Mouse (Mus musculus): Measurements from ENCODE around the gene Them7.

The Them7 gene

DNA sequence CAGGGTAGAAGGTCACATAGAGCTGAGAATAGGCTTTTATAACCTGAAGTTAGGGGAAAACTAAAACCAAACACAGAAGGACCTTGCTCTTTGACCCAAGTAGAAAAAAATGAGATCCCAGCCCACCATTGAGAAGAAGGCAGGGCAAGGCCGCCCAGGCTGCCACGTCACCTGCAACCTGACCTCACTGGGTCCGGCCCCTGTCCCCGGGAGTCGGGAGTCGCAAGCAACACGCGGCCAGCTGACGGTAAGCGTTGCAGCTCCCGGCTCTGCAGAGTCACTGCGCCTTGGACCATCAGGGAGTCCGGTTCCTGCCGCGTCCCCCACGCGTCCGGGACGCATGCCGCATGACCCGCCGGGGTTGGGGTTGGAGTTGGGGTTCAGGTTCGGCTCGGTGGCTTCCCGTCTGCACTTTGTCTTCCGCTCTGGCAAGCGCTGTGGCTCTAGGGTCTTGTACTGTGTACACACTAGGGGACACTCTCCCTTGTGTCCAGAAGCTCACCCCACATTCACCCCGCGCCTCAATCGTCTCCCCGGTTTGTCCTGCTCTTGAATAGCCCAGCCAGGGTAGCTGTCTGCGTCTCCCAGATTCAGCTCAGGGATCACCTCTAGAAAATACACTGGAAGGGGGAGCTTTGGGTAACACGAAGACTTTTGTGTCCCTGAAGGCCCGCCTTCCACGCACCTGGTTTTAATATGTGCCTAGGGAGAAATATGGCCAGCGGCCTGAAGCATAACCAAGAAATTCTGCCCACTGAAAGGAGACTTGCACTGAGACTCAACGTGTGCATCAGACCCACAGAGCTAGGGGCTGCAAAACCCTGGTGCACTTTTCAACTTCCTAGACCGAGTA lies at the start of gene Them7:
Gene Them7 (plus strand): TSS at position 187 of the 853 bp plus-strand sequence.
- peak in 1 of 2 experiments; percentile 14 for DNase-seq

- no peak for DNase-seq
Observed at GRCm38 (mm10) chr2:105178871-105179270, 45.2 kb upstream of the Them7 start.

DNA sequence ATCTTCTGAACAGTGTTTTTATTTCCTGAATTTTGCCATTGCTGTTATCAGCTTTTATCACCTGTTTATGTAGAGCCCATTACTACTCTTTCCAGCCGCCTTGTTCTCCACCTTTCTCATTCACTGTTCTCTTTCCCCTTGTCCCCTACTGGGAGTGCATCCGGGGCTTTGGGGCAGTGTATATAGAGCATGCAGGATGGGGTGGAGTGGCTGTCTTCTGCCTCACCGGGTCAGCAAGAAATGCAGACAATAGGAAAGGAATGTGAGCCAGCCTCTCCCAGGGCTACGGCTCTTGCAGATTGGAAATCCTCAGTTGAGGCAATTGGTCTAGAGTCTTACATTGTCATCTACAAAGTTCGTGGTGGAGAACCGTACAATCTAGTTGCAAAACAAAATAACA lies 41.6 kb upstream of the Them7 start:
- DNase-seq, result no peak

DNA sequence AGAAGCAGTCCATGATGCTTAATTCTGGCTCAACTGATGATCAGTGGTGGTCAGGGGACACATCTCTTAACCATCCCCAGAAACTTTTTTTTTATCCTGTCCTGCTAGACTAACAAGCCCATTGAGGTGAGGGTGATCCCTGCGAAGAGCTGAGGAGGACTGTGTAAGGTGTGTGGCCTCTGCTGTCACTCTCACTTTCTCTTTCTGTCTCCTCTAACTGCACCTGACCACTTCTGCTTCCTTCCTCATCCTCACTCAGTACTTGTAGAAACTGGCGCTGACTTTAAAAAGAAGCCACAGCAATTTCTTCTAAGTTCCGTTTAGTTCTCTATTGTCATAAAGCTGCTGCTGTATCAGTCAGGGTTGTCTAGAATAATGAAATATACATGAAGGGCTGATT lies 39.0 kb upstream of the Them7 start:
- DNase-seq, result no peak

DNA sequence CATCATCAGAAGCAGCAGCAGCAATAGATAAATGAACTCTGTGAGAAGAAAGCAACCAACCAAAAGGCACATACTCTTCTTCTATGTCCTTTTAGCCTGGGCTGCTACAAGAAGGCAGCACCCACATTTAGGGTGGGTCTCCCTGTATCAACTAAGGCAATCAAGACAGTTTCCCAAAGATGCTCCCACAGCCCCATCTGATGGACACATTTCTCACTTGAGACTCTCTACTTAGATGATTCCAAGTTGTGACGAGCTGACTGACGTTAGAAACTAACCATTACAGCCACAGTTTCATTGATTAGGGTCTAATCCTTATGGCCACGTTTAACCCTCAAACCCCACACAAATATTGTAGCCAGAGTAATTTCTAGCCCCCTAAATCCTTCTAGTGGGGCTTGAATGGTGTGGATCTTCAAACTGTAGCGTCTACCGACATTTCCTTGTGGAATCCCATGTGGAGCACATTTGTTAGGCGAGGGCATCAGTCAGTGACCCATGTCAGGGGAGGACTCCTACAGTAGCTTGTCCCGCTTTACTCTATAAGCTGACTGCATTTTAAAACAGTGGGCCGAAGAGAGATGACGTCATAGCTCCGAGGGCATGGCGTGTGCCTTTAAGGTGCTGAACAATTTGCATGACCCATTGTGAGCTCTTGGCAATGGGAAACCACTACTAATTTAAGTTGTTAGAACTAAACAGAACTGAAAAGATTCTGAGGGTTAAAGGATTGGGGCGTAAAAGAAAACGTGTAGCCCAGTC lies 38.2 kb upstream of the Them7 start:
- DNase-seq, result no peak

GRCm38 (mm10) chr2:105186591-105186990 lies 37.5 kb upstream of the Them7 start:
- DNase-seq, result no peak

- no peak for DNase-seq
Observed at GRCm38 (mm10) chr2:105188182-105188581, 35.9 kb upstream of the Them7 start.

DNA sequence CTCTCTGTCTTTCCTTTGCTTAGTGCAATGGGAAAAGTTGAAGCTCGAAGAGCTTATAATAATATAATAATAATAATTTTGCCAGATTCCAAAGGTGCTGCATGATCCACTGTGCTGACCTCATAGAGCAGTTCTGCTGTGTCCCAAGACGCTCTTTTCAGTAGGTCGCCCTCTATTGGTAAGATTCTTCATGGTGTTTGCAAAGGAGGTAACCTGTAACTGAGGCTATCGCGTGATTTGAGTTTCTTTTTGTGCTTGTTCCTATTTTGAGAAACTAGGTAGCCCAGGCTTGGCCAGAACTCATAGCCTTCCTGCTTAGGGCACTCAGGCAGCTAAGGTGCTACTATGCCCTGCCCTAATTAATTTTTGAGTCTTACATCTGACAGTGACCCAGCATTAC lies 34.8 kb upstream of the Them7 start:
- no peak for DNase-seq

- no peak for DNase-seq
Observed at GRCm38 (mm10) chr2:105200152-105200551, 24.0 kb upstream of the Them7 start.

DNA sequence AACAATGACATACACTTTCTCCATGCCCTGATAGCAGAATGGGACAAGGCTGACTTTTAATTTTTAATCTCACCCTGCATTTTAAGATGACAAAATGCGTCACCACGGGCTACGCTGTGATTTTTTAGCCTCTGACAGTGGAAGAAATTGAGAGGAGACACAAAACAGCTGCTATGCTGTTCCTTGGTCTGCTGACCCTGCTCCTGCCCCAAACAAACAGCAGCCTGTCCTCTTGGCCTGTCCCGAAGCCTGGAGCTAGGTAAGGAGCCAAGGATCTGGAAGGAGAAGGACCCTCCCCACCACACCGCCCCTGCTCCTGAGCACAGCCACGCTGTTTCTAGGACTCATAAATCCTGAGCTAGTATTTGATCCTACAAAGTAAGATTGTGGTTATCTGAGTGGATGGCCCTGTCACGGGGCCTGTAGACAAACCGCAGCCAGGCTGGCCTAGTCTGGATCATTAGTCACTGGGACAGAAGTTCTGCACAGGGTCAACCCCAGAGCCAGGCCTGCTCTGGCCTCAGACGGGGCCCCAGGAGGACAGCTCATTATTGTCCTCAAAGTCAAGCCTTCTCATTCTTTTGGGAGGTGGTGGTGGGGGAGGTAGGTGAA lies 17.5 kb upstream of the Them7 start:
- DNase-seq, result no peak

DNA sequence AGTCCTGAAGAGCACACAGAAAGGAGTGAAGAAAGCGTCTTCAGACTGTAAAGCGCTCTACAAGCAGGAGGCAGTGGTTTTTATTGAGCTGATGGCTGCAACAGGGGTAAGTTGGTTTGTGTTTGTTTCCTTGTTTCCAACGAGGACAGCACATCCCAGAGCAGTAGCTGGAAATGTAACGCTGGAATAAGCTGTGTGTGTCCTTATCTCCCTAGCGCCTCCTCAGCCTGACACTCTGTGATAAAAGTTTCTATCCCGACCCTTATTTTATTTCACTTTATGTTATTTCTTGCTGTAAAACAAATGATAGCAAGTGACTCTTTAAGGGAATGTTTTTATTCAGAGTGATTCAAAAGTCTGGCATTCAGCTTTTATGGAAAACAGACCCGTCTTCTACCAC lies 11.3 kb upstream of the Them7 start:
- DNase-seq, result no peak

DNA sequence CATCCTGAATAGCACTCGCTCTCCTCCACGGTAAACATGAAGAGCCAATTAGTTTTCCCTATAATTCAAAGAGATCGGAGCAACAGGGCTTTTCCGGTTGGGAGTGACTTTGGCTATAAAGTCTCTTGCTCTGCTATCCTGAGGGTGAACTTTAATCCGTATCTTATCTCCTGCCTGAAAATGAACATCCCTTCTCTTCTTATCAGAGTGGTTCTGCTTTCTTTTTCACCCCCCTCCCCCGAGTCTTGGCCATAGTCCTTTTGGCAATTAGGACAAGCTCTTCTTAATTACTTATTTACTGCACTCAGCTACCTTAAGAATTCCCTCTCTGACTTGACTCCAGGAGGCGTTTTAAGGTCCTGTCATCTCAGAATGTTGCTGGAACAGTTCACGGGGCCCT lies 8.2 kb upstream of the Them7 start:
- DNase-seq, result no peak

- DNase-seq, result no peak
Observed at GRCm38 (mm10) chr2:105219229-105219628, 4.9 kb upstream of the Them7 start.

GRCm38 (mm10) chr2:105219664-105220063 lies 4.5 kb upstream of the Them7 start:
- no peak for DNase-seq

DNA sequence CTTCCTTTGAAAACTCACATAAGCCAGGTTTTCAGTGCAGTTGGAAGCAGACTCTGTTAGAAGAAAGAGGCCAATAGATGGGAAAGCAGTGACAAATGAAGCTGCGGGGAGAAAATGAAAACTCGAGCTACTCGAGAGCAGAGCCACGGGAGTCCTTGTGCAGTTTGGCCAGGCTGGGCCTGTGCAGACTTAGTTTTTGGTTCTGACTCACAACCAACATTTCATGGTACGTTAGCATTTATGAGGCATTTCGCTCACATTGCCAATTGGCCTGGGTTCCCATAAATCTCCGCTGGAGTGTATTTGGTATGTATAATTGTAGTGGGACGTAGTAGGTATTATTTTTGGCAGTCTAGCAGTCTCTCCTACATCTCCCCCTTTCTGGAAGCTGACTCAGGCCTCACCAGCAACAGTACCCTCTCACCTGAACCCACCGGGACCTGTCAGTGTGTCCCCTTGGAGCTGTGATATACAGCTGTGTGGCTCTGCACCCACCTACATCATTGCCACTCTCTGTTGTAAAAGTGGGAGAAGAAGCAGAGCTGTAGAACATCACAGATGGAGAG lies 3.3 kb upstream of the Them7 start:
- DNase-seq, result no peak

- no peak for DNase-seq
Observed at GRCm38 (mm10) chr2:105223606-105224005, 514 bp upstream of the Them7 start.

GRCm38 (mm10) chr2:105224987-105225375 lies 861 bp downstream of the Them7 start:
- no peak for DNase-seq

DNA sequence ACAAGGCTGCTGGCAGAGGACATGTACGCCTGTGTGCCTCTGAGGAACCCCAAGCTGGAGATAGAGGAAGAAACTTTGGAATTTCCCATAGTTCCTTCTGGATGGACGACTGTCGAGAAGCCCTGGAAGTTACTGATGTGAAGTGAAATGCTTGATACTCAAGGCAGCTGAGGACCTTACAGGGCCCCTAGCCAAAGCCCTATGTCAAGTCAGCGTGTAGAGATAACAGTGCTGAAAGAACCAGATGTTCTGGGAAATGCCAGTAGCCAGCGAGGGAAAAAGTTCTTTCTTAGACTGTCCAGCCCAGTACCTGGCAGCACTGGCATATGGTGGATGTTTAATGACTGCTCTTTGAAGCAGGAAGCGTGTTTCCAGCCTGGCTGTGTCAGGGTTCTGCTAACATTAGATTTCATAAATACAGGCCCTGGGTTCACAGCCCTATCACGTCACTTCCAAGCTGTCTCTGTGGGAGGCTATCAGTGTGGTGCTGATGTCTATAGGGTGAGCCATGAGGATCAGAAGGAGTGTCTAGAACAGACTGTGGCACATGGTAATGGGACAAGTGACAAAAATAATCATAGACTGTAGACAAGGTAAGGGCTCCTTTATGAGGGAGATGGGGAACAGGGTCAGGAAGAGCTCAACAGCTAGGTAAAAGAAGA lies 2.3 kb downstream of the Them7 start:
- no peak for DNase-seq

- no peak for DNase-seq
Observed at GRCm38 (mm10) chr2:105228416-105228815, 4.3 kb downstream of the Them7 start.

DNA sequence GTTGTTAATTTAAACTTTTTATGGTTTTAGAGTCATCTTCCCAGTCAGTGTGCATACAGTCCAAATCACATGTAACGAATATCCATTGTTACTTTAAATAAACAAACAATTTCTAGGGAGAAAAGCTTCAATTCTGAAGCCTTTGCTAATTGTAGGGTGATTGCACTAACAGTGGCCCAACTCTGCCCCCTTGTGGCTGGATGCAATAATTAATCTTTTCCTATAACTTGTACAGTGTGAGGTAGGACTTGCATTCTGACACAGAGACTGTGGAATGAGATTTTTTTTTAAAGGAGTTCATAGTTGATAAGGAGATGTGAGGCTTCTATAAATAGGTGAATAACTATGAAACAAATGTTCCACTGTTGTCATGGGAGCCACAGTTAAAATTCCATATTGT lies 6.2 kb downstream of the Them7 start:
- DNase-seq, result peak; percentile 67 to 85

GRCm38 (mm10) chr2:105232386-105232785 lies 8.3 kb downstream of the Them7 start:
- DNase-seq, result no peak

GRCm38 (mm10) chr2:105234278-105234677 lies 10.2 kb downstream of the Them7 start:
- DNase-seq, result no peak

Measured in cerebellum, postnatal 25 days (tissue).